In genomic region chr15:41154551-41155151, GRCm38 (mm10) we compare ENCODE assay signal across 10 mouse cellular contexts.
DNase-seq lines count a peak whose midpoint lies in the region; ATAC-seq and TF ChIP-seq lines count a peak whose summit lies in the region.
"Had no signal": no experiment of that assay in that cellular context is flagged by ENCODE, and none has a peak within 500 bp of the region (broad histone marks: within the 10 kb centered on the region; RNA-seq: fewer than 3 reads in every experiment).

No protein-coding gene starts in this region.

- H3K4me3 ChIP-seq in heart, embryonic 10.5 days: peak overlapping the region; percentile 51
- peak overlapping the region; percentile 26 for H3K4me3 ChIP-seq in heart, postnatal 0 days (ENCODE audit: low read depth, low read length)
- no peak overlapping the region for H3K4me3 ChIP-seq in liver, postnatal 0 days (ENCODE audit: low read depth, low read length)

- intact Hi-C loops in heart, postnatal 14 days (cut with DNase I): no loop called here
- intact Hi-C loops in gastrocnemius, postnatal 36 days (cut with DNase I): no loop called here

- peak overlapping the region; percentile 56 for H3K4me2 ChIP-seq in heart, postnatal 0 days (ENCODE audit: low read depth, low read length)
- peak overlapping the region; percentile 44 for H3K4me2 ChIP-seq in liver, postnatal 0 days (ENCODE audit: low read depth, low read length)

- H3K27ac ChIP-seq in heart, embryonic 10.5 days: peak overlapping the region; percentile 88
- peak overlapping the region; percentile 70 for H3K27ac ChIP-seq in heart, postnatal 0 days (ENCODE audit: low read depth)
- H3K27ac ChIP-seq in liver, postnatal 0 days (ENCODE audit: low read depth): no peak overlapping the region

- H3K9me3 ChIP-seq in heart, embryonic 10.5 days: no peaks in the 10 kb centered on the region
- H3K9me3 ChIP-seq in heart, postnatal 0 days (replicated peaks; ENCODE audit: control insufficient read depth, low read length): no peaks in the 10 kb centered on the region
- no peaks in the 10 kb centered on the region for H3K9me3 ChIP-seq in liver, postnatal 0 days (ENCODE audit: low read length)

- peak; percentile 20 for ATAC-seq in heart, postnatal 0 days (ENCODE audit: insufficient read depth, low read depth)
- ATAC-seq in liver, postnatal 0 days: no peak
- ATAC-seq: CD4-positive, CD25-positive, alpha-beta regulatory T cell, adult 4 months had no signal

- DNase-seq in heart, embryonic 10.5 days (ENCODE audit: low spot score): no peak
- DNase-seq in heart, postnatal 14 days: no peak
- peak; percentile 57 for DNase-seq in MEL-GATA-1-ER (ENCODE audit: extremely low read depth, low read depth)
- DNase-seq in heart, postnatal 0 days (ENCODE audit: low spot score): no peak
- no peak for DNase-seq in liver, postnatal 0 days
- no peak for DNase-seq in T-cell, adult 2 months (ENCODE audit: low spot score)
- no peak for DNase-seq in spleen, adult 12 weeks (ENCODE audit: low spot score)
- DNase-seq in gastrocnemius, postnatal 36 days: no peak
- DNase-seq: cerebellum, adult 11 months had no signal

- H3K36me3 ChIP-seq in heart, embryonic 10.5 days: no peaks in the 10 kb centered on the region
- no peaks in the 10 kb centered on the region for H3K36me3 ChIP-seq in heart, postnatal 0 days (replicated peaks; ENCODE audit: control insufficient read depth, insufficient read depth, low read length)
- H3K36me3 ChIP-seq in liver, postnatal 0 days (replicated peaks; ENCODE audit: insufficient read depth, low read length): no peaks in the 10 kb centered on the region

- H3K27me3 ChIP-seq in heart, embryonic 10.5 days (ENCODE audit: insufficient read depth, poor library complexity, severe bottlenecking): no peaks in the 10 kb centered on the region
- no peaks in the 10 kb centered on the region for H3K27me3 ChIP-seq in heart, postnatal 0 days (ENCODE audit: control insufficient read depth, insufficient read depth, low read length)
- H3K27me3 ChIP-seq in liver, postnatal 0 days (ENCODE audit: insufficient read depth, low read length): no peaks in the 10 kb centered on the region

- WGBS in heart, embryonic 10.5 days: 35% methylated on average over 7 of the region's 7 CpGs
- WGBS in heart, postnatal 0 days: 31% methylated on average over 7 of the region's 7 CpGs
- WGBS in liver, postnatal 0 days (ENCODE audit: insufficient replicate concordance): 29% methylated on average over 7 of the region's 7 CpGs

- H3K4me1 ChIP-seq in heart, embryonic 10.5 days: peaks cover 10% of the 10 kb centered on the region; the same call in 1 of the 2 replicates
- H3K4me1 ChIP-seq in heart, postnatal 0 days (ENCODE audit: control insufficient read depth, insufficient read depth): peaks cover 10% of the 10 kb centered on the region; the same call in 1 of the 2 replicates
- 0 out of 2 replicates have a peak, but pooled peaks cover 3% of the 10 kb centered on the region for H3K4me1 ChIP-seq in liver, postnatal 0 days (ENCODE audit: insufficient read depth)

- no peak for TF ChIP-seq CTCF in heart, postnatal 0 days (IDR thresholded peaks at IDR 0.05; ENCODE audit: low read depth)
- TF ChIP-seq CTCF in liver, postnatal 0 days (IDR thresholded peaks at IDR 0.05; ENCODE audit: low read depth): no peak

- TF ChIP-seq EP300 in heart, postnatal 0 days (IDR thresholded peaks at IDR 0.05; ENCODE audit: low read depth): no peak
- no peak for TF ChIP-seq EP300 in liver, postnatal 0 days (IDR thresholded peaks at IDR 0.05; ENCODE audit: low read depth)

- peak overlapping the region; percentile 43 for H3K9ac ChIP-seq in heart, postnatal 0 days (replicated peaks; ENCODE audit: low read depth, low read length)
- no peak overlapping the region for H3K9ac ChIP-seq in liver, postnatal 0 days (replicated peaks)
